Mouse (Mus musculus) mature B cell (primary cell): ENCODE results near the gene Islr.

ENCODE experiments used
- in situ Hi-C: fragments of 300-500 bp; cut with MboI; formaldehyde crosslinking; loops from 2 replicates; pipeline ENCODE4 v1.14.3; 2019

Islr gene

DNA sequence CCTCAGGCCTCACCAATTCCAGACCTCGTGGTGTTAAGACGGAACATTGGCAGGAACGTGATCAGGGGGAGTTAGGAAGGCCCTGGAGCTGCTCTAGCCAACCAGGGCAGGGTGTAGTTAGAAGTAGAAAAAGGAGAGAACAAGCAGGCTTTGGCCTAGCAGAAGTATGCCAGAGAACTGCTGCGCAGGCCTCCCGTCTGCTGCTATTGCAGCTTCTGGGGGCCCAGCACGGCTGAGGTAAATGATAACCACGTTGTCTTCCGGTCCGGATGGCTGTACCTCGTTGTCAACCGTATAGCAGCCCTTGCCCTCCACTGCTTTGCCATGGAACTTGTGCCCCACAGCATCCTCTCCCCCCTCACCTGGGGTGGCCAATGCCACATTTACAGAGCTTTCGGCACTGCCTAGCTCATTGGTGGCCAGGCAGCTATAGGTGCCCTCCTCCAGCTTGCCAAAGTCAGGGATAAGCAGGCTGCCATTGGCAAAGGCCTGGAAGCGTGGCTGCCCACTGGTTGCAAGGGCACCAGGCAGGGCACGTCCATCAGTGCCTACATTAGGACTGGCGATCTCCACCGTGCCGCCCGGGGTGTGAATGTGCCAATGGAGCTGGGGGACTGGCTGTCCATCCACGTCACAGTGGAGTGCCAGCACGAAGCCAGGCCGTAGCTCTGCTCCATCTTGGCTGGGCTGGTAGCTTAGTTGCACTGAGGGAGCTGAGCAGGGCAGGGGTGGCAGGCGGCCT, 47.1 kb downstream of the Islr start:
- in situ Hi-C loops, result no loop called here

- in situ Hi-C loops, result no loop called here
These were observed 48.7 kb downstream of the Islr start for GRCm38 (mm10) chr9:58155366-58155765.

DNA sequence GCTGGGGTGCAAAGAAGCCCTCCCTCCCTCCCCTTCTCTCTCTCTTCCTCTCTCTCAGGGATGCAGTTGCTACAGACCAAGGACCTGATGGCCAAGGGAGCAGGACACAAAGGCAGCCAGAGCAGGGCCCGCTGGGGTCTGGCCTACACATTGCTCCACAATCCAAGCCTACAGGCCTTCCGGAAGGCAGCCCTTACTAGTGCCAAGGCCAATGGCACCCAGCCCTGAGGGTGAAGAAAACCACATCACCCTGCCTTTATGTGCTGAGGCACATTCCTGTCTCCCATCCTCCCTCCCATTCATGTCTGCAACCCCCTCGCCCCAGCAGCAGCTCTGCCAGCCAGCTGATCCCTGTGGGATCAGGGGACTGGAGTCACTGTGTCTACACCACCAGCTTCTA, 51.0 kb downstream of the Islr start:
- in situ Hi-C loops, result no loop called here

GRCm38 (mm10) chr9:58150733-58151361, 53.3 kb downstream of the Islr start:
- in situ Hi-C loops, result no loop called here

GRCm38 (mm10) chr9:58148806-58149205, 55.3 kb downstream of the Islr start:
- in situ Hi-C loops, result no loop called here

GRCm38 (mm10) chr9:58145417-58145816, 58.7 kb downstream of the Islr start:
- in situ Hi-C loops, result no loop called here

GRCm38 (mm10) chr9:58144664-58145063, 59.4 kb downstream of the Islr start:
- in situ Hi-C loops, result no loop called here

DNA sequence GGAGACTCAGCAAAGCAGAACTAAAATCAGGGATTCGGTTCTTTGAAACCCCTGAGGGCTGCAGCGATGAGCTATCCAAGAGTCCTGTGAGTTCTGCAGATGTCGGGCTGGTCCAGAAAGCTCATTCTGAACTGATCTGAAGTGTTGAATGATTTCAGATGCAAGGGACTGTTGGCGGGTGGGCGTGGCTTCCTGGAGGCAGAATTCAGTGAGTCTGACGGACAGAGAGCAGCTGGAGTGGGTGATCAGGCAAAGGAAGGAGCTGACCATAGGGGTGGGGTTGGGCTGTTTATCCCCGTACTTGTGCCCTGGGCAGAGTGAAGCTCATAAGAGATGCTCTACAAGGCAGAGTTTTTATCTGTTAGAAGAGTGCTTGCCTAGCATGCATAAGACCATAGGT, 60.7 kb downstream of the Islr start:
- in situ Hi-C loops, result no loop called here

- in situ Hi-C loops, result no loop called here
These were observed 64.2 kb downstream of the Islr start for GRCm38 (mm10) chr9:58139947-58140346.

DNA sequence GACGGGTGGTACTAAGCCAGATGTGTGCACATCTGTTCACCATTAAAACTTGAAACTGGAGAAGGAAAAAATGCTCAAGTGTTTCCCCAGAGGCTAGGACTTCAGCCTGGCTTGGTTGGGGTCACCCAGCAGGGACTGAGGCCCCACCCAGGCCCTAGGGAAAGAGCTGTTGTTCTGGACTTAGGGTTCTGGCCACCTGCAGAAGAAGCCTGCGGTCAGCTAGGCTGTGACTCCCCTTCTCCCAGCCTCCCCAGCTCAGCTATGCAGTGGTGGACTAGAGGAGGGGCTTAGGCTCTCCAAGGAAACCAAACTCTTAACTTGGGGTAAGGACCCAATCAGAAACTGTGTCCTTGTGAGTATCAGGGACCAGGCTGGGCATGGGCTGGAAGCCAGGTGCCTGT, 68.2 kb downstream of the Islr start:
- in situ Hi-C loops, result no loop called here

DNA sequence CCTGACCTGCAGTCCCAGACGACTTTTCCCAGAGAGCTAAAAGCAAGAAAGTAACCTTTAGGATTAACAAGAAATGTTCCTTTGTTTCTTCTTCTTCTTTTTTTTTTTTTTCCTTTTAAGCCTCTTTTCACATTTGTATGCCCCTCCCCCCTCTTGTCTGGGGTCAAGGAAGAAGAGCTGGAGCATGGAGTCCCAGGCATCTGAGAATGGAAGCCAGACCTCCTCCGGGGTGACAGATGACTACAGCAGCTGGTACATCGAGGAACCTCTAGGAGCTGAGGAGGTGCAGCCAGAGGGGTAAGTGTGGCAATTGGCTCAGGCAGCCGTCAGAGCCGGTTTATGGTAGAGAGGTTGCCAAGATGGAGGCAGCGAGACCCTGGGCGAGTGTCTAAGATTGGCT, 69.2 kb downstream of the Islr start:
- in situ Hi-C loops, result no loop called here

- in situ Hi-C loops, result no loop called here
These were observed 69.9 kb downstream of the Islr start for GRCm38 (mm10) chr9:58133893-58134884.

DNA sequence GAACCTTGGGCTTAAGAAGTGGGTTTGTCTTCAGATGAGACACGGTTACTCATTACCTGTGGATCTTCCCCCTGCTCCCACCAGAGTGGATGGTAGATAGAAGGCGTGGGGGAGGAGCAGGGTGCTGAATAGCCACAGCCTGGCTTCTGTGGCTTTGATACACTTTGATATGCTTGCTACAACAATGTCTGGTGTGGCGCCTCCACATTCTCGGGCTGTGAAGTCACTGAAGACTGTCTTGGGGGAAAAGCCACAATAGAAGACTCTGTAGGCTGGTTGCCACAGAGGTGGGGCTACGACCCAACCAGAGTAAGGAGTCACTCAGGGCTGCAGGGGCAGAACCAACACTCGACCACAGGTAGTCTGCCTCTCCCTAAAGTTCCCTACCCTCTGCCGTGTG, 72.4 kb downstream of the Islr start:
- in situ Hi-C loops, result no loop called here

DNA sequence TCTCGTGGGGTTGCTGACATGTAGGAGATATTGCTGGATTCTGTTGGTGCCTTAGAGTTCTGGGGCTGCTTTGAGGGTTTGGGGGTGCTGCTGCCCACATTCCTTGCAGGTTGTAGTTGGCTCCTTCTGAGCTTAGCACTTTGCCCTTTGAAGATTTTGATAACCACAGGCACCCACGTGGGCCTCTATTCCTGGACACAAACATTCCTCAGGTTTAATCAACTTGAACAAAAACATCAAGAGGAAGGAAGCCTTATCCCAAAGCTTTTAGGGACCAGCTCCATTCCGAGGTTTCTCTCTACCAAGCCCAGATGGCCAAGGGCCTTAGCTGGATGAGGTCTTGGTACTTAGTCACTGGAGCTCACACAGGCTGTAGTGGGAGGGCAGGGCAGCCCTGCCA, 73.2 kb downstream of the Islr start:
- in situ Hi-C loops, result no loop called here

DNA sequence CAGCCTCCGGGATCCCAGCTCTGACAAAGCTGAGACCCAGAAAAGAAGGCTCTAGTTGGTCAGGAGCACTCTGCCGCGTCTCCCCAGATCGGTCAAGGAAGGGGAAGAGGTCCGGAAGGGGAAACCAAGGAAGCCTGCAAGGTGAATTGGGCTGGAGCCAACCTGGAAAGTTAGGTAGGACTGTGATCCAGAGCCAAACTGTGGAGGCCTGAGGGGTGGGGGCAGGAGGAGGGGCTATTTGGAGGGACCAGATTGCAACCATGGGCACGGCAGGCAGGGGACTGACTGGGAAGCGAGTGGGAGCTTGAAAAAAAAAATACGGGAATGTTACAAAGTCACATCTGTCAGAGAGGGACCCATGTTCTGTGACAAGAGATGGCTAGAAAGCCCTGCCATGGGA, 74.6 kb downstream of the Islr start:
- in situ Hi-C loops, result no loop called here

DNA sequence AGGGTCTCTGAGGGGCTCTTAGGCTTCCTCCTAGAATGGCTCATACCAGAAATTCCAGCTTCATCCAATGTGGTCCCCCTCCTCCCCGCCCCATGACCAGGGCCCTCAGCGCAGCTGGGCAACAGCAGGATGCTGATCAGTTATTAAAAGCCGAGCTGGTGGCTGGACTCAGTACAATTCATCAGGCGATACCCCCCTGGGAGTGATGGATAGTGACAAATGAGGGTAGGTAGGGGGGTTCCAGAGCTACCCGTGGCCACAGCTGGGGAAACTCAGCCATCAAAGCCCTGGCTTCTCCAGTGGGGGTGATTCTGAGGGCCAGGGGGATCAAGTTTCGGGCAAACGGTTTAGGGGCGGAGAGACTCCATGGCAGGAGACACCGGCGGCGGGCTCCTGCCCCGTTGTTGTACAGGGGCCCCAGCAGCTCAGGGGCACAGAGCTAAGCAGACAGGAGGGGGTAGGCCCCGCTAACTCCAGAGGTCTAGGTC, 75.1 kb downstream of the Islr start:
- in situ Hi-C loops, result no loop called here

DNA sequence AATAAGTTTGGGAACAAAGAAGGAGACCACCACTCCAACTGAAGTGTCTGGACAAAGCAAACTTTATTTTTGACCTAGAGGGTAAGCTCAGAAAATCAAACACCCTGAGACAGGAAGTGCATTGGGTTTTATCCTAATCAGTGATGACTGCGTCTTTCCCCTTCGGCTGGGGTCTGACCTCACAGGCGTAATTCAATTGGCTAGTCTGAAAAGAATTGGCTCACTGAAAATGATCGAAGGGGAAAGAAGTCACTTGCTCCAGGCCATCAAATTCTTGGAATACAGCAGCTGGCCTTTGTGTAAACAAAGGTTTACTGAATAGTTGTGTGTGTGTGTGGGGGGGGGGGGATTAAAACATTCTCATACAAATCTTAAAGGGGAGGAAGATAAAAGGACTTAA, 78.3 kb downstream of the Islr start:
- in situ Hi-C loops, result no loop called here

- in situ Hi-C loops, result no loop called here
These were observed 79.0 kb downstream of the Islr start for GRCm38 (mm10) chr9:58125085-58125484.

GRCm38 (mm10) chr9:58118671-58119070, 85.4 kb downstream of the Islr start, which contains the start of gene Ccdc33:
Ccdc33 (minus strand) TSS chr9:58118823.
- in situ Hi-C loops, result no loop called here

GRCm38 (mm10) chr9:58116024-58116651, 88.0 kb downstream of the Islr start:
- in situ Hi-C loops, result no loop called here

GRCm38 (mm10) chr9:58115297-58115925, 88.7 kb downstream of the Islr start:
- in situ Hi-C loops, result no loop called here
